Mouse (Mus musculus) adrenal gland, adult (tissue): ENCODE results near the gene Olfr873.
"Not testable (repeated sequence)": the region's sequence is repeated elsewhere in the genome, so short reads cannot be mapped to it uniquely, and the experiment has no call there.

Source experiments
- DNase-seq, 2 experiments: peaks; one replicate each; pipeline ENCODE4 v3.0.0; 2022 to 2023; ENCODE audit warnings: low spot score in 1 of 2; ENCODE audit not compliant: inconsistent age in 2 of 2

Gene Olfr873

GRCm38 (mm10) chr9:20298232-20298631 is at the start of gene Olfr873:
Gene Olfr873 (plus strand): TSS chr9:20298532.
- DNase-seq = no peak

- no peak for DNase-seq
Observed at GRCm38 (mm10) chr9:20282051-20282450, 16.3 kb upstream of the Olfr873 start, which contains the start of gene Olfr39. Gene Olfr39 (plus strand): TSS chr9:20282351.

GRCm38 (mm10) chr9:20295562-20295961 is 2.8 kb upstream of the Olfr873 start:
- DNase-seq = not testable (repeated sequence)

GRCm38 (mm10) chr9:20335994-20336393 is 37.7 kb downstream of the Olfr873 start, which contains the start of gene Olfr18:
Gene Olfr18 (minus strand): TSS chr9:20336094.
- DNase-seq = no peak

- DNase-seq = no peak
Observed at GRCm38 (mm10) chr9:20348501-20348900, 50.2 kb downstream of the Olfr873 start.
